Mouse (Mus musculus) E14TG2a.4 (cell line): ENCODE data around the gene Kif1a.

Source experiments
- CTCF ChIP-seq: conservative IDR thresholded peaks from 2 replicates; pipeline ENCODE4 v1.5.1; 2014; ENCODE audit warnings: low read length
- NANOG ChIP-seq: IDR thresholded peaks from 2 replicates; pipeline ENCODE4 v1.6.1; 2014; ENCODE audit warnings: borderline replicate concordance, low read length, mixed read lengths
- POU5F1 ChIP-seq: IDR thresholded peaks from 2 replicates; pipeline ENCODE4 v1.6.1; 2014; ENCODE audit warnings: low read length, borderline replicate concordance

- TF ChIP-seq CTCF: no peak
- no peak for TF ChIP-seq POU5F1
- TF ChIP-seq NANOG: no peak
These were observed 120.5 kb downstream of the Kif1a start for GRCm38 (mm10) chr1:92981056-92981845.
